Mouse (Mus musculus): ENCODE measurements at regions not wholly inside any gene's neighbourhood (a gene's known extent, or its start where the extent isn't known, plus 50 kb on each side); places are given as distances from the start of the nearest gene placed in this dataset.

- DNase-seq (ENCODE audit: low spot score in 2 of 2), result no peak
Measured at GRCm38 (mm10) chr4:56264626-56265025, 475.2 kb upstream of the Gm26657 start.

DNA sequence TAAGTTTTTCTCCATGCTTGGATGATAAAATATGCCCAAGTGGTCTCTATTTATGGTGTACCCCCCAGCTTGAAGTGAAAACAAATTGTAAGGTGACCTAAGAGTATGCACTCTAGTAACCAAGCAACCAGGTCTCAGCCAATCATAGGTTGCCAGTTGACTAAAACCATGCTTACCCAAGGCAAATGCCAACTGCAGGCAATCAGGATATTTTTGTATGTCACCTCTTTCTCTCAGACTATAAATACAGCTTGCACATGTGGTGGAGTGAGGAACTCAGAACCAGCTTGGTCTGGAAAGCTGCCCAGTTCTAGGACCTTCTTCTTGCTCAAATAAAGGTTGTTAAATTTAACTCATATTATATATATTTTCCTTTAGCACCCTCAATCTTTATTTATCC, 476.0 kb upstream of the Gm26657 start:
- DNase-seq (ENCODE audit: low spot score in 2 of 2), result no peak

GRCm38 (mm10) chr4:56262589-56262988, 477.3 kb upstream of the Gm26657 start:
- DNase-seq (ENCODE audit: low spot score in 2 of 2), result no peak

DNA sequence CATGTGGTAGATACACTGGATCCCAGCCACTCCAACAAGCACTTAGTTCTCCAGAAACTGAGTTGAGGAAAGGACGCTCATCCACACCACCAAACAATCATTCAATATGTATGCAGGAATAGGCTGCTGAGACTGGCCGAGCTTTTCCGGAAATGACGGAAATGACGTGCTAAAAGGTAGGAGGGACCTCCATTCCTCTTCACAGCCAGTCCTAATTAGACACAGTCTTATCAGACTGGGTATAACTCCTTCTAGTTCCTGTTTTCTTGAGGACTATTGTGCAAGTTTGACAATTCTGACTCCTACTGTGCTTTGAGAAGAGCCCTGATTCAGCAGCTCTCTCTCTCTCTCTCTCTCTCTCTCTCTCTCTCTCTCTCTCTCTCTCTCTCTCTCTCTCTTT, 477.9 kb upstream of the Gm26657 start:
- DNase-seq (ENCODE audit: low spot score in 2 of 2), result no peak

DNA sequence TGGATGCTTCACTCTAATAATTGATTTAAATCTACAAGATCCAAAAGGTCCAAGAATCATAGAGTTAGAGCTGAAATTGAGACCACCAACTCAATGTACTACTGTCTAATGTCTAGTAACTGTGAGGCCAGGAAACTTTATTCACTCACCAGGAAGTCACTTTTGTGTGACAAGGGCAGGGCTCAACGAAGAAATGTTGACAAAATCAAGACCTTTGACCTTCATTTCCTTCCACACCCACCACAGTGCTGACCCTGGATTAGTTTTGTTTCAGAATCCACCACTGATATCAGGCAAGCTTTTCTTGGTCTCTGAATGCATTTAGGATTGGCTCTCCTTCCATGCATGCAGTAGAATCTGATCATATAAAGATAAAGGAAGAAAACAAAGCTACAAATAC, 487.5 kb upstream of the Gm26657 start:
- no peak for DNase-seq (ENCODE audit: low spot score in 2 of 2)

- DNase-seq (ENCODE audit: low spot score in 2 of 2), result no peak
Measured at GRCm38 (mm10) chr4:56251766-56252165, 488.1 kb upstream of the Gm26657 start.

GRCm38 (mm10) chr4:56250611-56251010, 489.3 kb upstream of the Gm26657 start:
- no peak for DNase-seq (ENCODE audit: low spot score in 2 of 2)

DNA sequence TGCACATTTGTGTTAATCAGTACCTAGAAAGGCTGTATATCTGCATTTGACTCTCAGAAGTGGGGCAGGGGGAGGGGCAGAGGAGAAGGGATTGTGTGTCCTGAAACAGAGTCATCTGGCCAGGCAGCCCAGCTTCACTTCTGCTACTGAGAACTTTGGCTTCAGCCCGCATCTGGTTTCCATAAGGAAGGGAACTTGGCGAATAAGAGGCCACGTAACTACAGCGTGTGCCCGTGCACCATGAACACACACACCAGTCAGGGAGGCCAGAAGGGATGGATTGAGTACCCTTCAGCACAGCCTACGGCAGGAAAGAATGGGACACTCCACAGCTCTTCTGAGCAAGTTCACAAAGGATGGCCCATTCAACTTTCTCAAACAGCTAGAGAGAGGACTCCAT, 496.0 kb upstream of the Gm26657 start:
- DNase-seq (ENCODE audit: low spot score in 2 of 2), result no peak

- DNase-seq (ENCODE audit: low spot score in 2 of 2), result no peak
Measured at GRCm38 (mm10) chr4:56238496-56239488, 501.1 kb upstream of the Gm26657 start.

DNA sequence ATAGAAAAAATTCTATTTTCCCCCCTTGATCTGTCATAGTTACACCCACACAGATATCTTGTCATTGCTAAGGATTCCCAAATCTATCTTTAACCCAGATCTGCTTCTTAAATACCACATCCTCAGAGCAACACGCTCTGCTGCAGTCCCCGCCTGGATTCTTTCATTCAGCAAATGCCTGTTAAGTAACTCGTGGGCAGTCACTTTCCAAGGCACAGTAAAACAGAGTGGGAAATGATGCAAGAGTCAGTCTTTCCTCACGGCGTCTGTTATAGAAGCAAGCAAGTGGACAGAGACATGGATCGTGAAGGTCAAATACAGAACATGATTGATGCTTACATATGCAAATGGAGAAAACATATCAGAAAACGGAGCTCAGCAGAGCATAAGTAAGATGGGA, 508.5 kb upstream of the Gm26657 start:
- no peak for DNase-seq (ENCODE audit: low spot score in 2 of 2)

GRCm38 (mm10) chr4:56230451-56230850, 509.4 kb upstream of the Gm26657 start:
- no peak for DNase-seq (ENCODE audit: low spot score in 2 of 2)

GRCm38 (mm10) chr4:56226493-56226892, 513.4 kb upstream of the Gm26657 start:
- DNase-seq (ENCODE audit: low spot score in 2 of 2), result no peak

- no peak for DNase-seq (ENCODE audit: low spot score in 2 of 2)
Measured at GRCm38 (mm10) chr4:56224542-56224941, 515.3 kb upstream of the Gm26657 start.

GRCm38 (mm10) chr4:56222023-56222776, 517.7 kb upstream of the Gm26657 start:
- DNase-seq (ENCODE audit: low spot score in 2 of 2), result peak; percentile 30 to 80

- DNase-seq (ENCODE audit: low spot score in 2 of 2), result no peak
Measured at GRCm38 (mm10) chr4:56220531-56220930, 519.3 kb upstream of the Gm26657 start.

DNA sequence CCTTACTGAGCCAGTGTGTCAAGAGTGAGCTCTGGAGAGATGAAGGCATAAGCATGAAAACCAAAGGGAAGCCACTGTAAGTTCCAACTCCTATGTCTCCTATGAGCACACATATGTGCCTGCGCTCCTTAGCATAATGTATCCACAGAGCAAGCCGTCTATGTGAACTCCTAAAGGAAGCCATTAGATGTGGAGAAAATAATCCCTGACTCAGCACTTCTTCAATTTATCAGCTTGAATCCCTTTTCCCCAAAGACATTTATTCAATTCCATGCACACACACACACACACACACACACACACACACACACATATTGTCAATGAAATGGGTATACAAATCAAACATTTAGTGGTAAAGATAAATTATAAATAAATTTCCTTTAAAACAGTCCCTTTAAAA, 530.4 kb upstream of the Gm26657 start:
- no peak for DNase-seq (ENCODE audit: low spot score in 2 of 2)

DNA sequence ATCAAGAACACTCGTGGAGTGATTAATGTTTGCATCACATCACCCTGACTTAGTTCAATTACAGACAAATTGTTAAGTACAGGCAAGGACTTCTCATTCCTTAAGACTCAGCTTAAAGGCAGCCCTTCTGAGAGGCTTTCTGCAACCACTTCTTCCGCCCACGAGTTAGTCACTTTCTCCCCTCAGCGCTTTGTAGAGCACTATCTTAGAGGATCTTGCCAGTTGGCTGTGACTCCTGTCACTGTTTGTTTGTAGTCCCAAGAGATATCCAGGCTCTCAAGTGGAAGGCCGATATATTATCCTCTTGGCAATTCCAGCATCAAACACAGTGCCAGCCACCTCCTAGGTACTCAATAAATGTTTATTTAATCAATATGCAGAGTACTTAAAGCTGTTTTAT, 532.1 kb upstream of the Gm26657 start:
- no peak for DNase-seq (ENCODE audit: low spot score in 2 of 2)

- DNase-seq (ENCODE audit: low spot score in 2 of 2), result no peak
Measured at GRCm38 (mm10) chr4:56205069-56205468, 534.8 kb upstream of the Gm26657 start.

DNA sequence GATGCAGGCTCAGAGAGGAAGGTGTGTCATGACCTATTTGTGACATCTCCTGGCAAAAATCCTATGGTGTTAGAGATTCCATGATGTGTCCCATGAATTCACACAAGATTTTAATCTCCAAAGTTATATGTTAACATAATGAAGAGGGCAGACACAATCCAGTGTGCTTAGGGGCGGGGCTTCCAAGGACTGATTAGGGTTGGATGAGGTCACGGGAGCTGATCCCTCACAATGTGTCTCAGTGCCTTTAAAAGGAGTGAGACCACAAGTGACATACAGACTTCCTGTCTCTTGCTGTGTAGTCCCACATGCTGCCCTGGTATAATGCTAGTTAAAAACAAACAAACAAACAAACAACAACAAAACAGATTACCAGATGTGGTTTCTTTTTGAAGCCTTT, 546.5 kb upstream of the Gm26657 start:
- DNase-seq (ENCODE audit: low spot score in 2 of 2), result no peak

DNA sequence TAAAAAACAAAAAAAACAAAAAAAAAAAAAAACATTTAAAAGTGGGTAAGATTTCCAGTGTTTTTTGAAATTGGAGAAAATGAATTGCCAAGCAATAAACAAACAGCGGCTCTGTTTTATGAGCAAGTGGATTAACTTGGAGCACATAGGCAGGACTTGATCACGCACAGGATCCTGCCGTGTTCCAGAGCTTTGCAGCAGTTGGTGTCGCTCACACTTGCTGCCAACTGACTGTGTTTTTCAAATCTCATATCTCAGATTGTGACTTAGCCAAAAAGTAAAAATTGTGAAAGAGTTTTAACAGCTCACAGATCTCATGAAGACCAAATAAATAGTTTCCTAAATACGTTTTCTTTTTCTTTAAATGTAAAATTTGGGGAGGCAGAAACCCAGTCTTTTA, 547.4 kb upstream of the Gm26657 start:
- DNase-seq (ENCODE audit: low spot score in 2 of 2), result no peak

- DNase-seq (ENCODE audit: low spot score in 2 of 2), result no peak
Measured at GRCm38 (mm10) chr4:56179566-56179965, 560.3 kb upstream of the Gm26657 start.

GRCm38 (mm10) chr4:56178844-56179481, 560.9 kb upstream of the Gm26657 start:
- DNase-seq (ENCODE audit: low spot score in 2 of 2), result no peak

Data from spleen, postnatal 10 days (tissue).